Mouse (Mus musculus) cortical plate, adult 2 months (tissue): Measurements from ENCODE around the gene Ube2n.

ENCODE experiments used
- CTCF ChIP-seq: fragments of 200-500 bp; IDR thresholded peaks from 2 replicates; pipeline ENCODE4 v1.5.1; 2011; ENCODE audit warnings: mild to moderate bottlenecking, control low read depth, low read length; ENCODE audit not compliant: insufficient read depth; ENCODE audit errors: extremely low read depth
- POLR2A ChIP-seq: fragments of 200-500 bp; IDR thresholded peaks from 2 replicates; pipeline ENCODE4 v1.6.1; 2011; ENCODE audit warnings: mild to moderate bottlenecking, low read length, control low read depth; ENCODE audit not compliant: insufficient read depth; ENCODE audit errors: extremely low read depth

DNA sequence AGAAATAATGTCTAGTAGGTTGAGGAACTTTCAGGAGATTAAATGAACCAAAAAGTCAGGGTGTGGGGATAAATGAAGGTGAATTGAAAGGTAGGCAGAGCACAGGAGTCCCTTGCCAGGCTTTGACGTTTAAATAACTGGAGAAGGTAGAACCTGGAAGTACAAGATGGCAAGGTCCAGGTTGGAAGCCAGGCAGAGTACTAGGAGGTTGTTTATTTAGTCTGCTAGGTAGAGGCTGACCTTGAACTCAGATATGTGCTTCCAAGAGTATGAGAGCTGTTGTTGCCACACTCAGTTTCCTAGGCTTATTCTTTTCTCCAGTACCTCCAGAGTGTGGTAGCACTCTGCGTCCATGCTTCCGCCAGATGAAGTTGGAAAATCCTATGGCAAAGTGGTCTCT lies 24.9 kb downstream of the Ube2n start:
- no peak for TF ChIP-seq POLR2A
- TF ChIP-seq CTCF, result no peak
